Mouse (Mus musculus): ENCODE measurements around the gene Tmem216. TPM values are rescaled to one million over a fixed set of nuclear protein-coding genes. Genes with fewer than 3 reads are reported as not detected.
A peak's percentile ranks its signal among the peaks of the same experiment; 100 is the strongest.

The Tmem216 gene
- total and polyA plus RNA-seq, 2 experiments from 2014 or later = 26.9 to 46.4 TPM

DNA sequence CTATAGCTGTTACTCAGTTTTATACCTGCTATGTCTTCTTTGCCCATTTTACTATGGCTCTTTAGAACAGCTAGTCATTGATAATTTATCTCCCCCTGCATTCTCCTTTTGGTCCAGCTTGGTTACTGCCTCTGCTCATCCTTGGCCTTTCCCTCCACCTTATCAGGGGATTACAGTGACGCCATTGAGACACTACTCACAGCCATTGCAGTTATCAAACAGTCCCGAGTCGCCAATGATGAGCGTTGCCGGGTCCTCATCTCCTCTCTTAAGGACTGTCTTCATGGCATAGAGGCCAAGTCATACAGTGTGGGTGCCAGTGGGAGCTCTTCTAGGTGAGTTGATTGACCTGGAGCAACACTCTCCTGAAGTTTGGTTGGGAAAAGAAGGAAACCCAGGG lies 16.6 kb downstream of the Tmem216 start:
- no peak for ATAC-seq
- DNase-seq = no peak
- no peak overlapping the region for H3K4me3 ChIP-seq (ENCODE audit: low read depth, low read length)
- peaks cover 65% of the 10 kb centered on the region for H3K36me3 ChIP-seq (ENCODE audit: insufficient read depth)
- H3K4me1 ChIP-seq (ENCODE audit: insufficient read depth) = no peaks in the 10 kb centered on the region
- no peak overlapping the region for H3K9ac ChIP-seq
- 94% methylated on average over 5 of the region's 5 CpGs for WGBS
- no peaks in the 10 kb centered on the region for H3K27me3 ChIP-seq (ENCODE audit: insufficient read depth, low read length)
- H3K27ac ChIP-seq (ENCODE audit: low read depth, low read length) = no peak overlapping the region
- H3K4me2 ChIP-seq (ENCODE audit: low read depth) = no peak overlapping the region
- H3K9me3 ChIP-seq (ENCODE audit: low read length) = no peaks in the 10 kb centered on the region
- TF ChIP-seq CTCF (IDR thresholded peaks at IDR 0.05; ENCODE audit: low read depth) = no peak

- 97% methylated on average over 1 of the region's 1 CpGs for WGBS
- H3K36me3 ChIP-seq (ENCODE audit: insufficient read depth) = peaks cover 41% of the 10 kb centered on the region
Measured at GRCm38 (mm10) chr19:10530082-10530481, 26.0 kb downstream of the Tmem216 start.

GRCm38 (mm10) chr19:10525910-10526309 lies 30.1 kb downstream of the Tmem216 start, which contains the start of gene Sdhaf2:
Sdhaf2 (minus strand) TSS chr19:10526142.
- peak; percentile 71 for TF ChIP-seq CTCF (IDR thresholded peaks at IDR 0.05; ENCODE audit: low read depth)
- peak; percentile 77 for DNase-seq
- peak; percentile 15; the same call in 1 of the 2 replicates for ATAC-seq

More at GRCm38 (mm10) chr19:10530082-10530481, 26.0 kb downstream of the Tmem216 start:
- Histone ChIP-seq H3K4me1 (ENCODE audit: insufficient read depth) (peaks cover 5% of the 10 kb centered on the region), H3K4me3 (ENCODE audit: low read depth, low read length) (no peak overlapping the region), H3K4me2 (ENCODE audit: low read depth) (no peak overlapping the region), H3K27ac (ENCODE audit: low read depth, low read length) (no peak overlapping the region), H3K27me3 (ENCODE audit: insufficient read depth, low read length) (no peaks in the 10 kb centered on the region), H3K9me3 (ENCODE audit: low read length) (no peaks in the 10 kb centered on the region), H3K9ac (no peak overlapping the region)
- TF ChIP-seq CTCF (IDR thresholded peaks at IDR 0.05; ENCODE audit: low read depth) = peak; percentile 38; the same call in 1 of the 2 replicates
- DNase-seq (no peak), ATAC-seq (no peak)

GRCm38 (mm10) chr19:10525106-10525901 lies 30.7 kb downstream of the Tmem216 start, which contains the start of gene Cpsf7:
Cpsf7 (plus strand) TSS chr19:10525266.
- no peak for TF ChIP-seq CTCF (IDR thresholded peaks at IDR 0.05; ENCODE audit: low read depth)
- H3K27me3 ChIP-seq (ENCODE audit: insufficient read depth, low read length) = no peaks in the 10 kb centered on the region
- 0 out of 2 replicates have a peak, but pooled peaks cover 4% of the 10 kb centered on the region for H3K36me3 ChIP-seq (ENCODE audit: insufficient read depth)
- peak within 1 kb of the TSS; percentile 96 for H3K27ac ChIP-seq (ENCODE audit: low read depth, low read length)
- ATAC-seq (peak; percentile 95), DNase-seq (peak; percentile 92)
- 2% methylated on average over 71 of the region's 93 CpGs for WGBS
- peaks cover 5% of the 10 kb centered on the region for H3K4me1 ChIP-seq (ENCODE audit: insufficient read depth)
- no peaks in the 10 kb centered on the region for H3K9me3 ChIP-seq (ENCODE audit: low read length)
- peak within 1 kb of the TSS; percentile 76 for H3K4me2 ChIP-seq (ENCODE audit: low read depth)
- peak within 1 kb of the TSS; percentile 91 for H3K9ac ChIP-seq
- H3K4me3 ChIP-seq (ENCODE audit: low read depth, low read length) = peak within 1 kb of the TSS; percentile 99

More at GRCm38 (mm10) chr19:10525910-10526309, 30.1 kb downstream of the Tmem216 start, which contains the start of gene Sdhaf2:
- H3K9ac ChIP-seq = peak within 1 kb of the TSS; percentile 91
- no peaks in the 10 kb centered on the region for H3K9me3 ChIP-seq (ENCODE audit: low read length)
- no peaks in the 10 kb centered on the region for H3K27me3 ChIP-seq (ENCODE audit: insufficient read depth, low read length)
- H3K4me1 ChIP-seq (ENCODE audit: insufficient read depth) = peaks cover 5% of the 10 kb centered on the region
- H3K36me3 ChIP-seq (ENCODE audit: insufficient read depth) = peaks cover 8% of the 10 kb centered on the region; the same call in 1 of the 2 replicates
- H3K27ac ChIP-seq (ENCODE audit: low read depth, low read length) = peak within 1 kb of the TSS; percentile 96
- peak within 1 kb of the TSS; percentile 76 for H3K4me2 ChIP-seq (ENCODE audit: low read depth)
- WGBS = under 1% methylated on average over 11 of the region's 11 CpGs
- peak within 1 kb of the TSS; percentile 99 for H3K4me3 ChIP-seq (ENCODE audit: low read depth, low read length)

DNA sequence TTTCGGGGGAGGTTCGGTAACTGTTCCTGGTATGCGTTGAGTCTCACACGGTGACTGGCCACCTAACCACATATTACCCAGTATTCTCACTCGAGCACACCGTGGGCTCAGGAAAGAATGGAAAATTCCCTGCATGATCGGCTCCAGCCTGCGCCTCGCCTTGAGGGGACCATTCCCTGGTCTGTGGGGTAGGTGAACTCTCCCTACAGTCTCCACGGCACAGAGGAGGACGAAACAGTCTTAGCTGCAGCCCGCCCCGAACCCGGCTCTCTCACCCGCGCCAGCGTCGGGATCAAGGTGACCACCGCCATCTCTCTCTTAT lies 31.3 kb downstream of the Tmem216 start:
- Histone ChIP-seq H3K27me3 (ENCODE audit: insufficient read depth, low read length) (no peaks in the 10 kb centered on the region), H3K27ac (ENCODE audit: low read depth, low read length) (peak overlapping the region; percentile 96), H3K36me3 (ENCODE audit: insufficient read depth) (0 out of 2 replicates have a peak, but pooled peaks cover 4% of the 10 kb centered on the region), H3K4me1 (ENCODE audit: insufficient read depth) (peaks cover 5% of the 10 kb centered on the region), H3K4me3 (ENCODE audit: low read depth, low read length) (peak overlapping the region; percentile 99), H3K9ac (peak overlapping the region; percentile 91), H3K9me3 (ENCODE audit: low read length) (no peaks in the 10 kb centered on the region), H3K4me2 (ENCODE audit: low read depth) (peak overlapping the region; percentile 76)
- WGBS = 1% methylated on average over 19 of the region's 19 CpGs
- no peak for ATAC-seq
- TF ChIP-seq CTCF (IDR thresholded peaks at IDR 0.05; ENCODE audit: low read depth) = no peak
- no peak for DNase-seq

DNA sequence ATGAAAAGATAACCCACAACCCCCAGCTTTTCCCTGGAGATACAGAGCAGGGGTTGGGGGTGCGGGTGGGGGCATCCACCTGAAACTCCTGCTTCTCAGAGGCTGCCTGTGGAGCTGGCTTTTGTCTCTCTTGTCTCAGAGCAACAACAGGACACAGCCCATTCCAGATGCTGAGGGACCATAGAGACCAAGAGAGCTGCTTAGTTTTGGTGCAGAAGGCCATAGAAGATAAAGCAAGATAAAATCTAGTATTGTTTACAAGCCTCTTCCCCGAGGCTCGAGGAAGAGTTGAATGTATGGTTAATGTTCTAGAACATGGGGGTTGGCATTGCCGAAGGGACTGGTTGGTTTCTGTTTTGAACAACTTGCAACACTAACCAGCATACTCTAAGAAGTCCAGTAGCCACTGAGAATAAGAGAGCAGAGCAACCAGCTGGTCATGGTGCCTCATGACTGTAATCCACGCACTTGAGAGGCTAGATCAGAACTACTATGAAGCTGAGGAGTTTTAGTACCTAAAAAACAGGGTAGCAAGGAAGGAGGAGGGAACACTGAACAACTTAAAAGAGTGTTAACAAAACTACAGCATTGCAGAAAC lies 32.5 kb downstream of the Tmem216 start:
- H3K27ac ChIP-seq (ENCODE audit: low read depth, low read length) = no peak overlapping the region
- no peak for TF ChIP-seq CTCF (IDR thresholded peaks at IDR 0.05; ENCODE audit: low read depth)
- H3K4me2 ChIP-seq (ENCODE audit: low read depth) = peak overlapping the region; percentile 76; the same call in 1 of the 2 replicates
- H3K9ac ChIP-seq = no peak overlapping the region
- ATAC-seq = no peak
- 0 out of 2 replicates have a peak, but pooled peaks cover 4% of the 10 kb centered on the region for H3K36me3 ChIP-seq (ENCODE audit: insufficient read depth)
- WGBS = 88% methylated on average over 5 of the region's 5 CpGs
- H3K4me3 ChIP-seq (ENCODE audit: low read depth, low read length) = no peak overlapping the region
- H3K9me3 ChIP-seq (ENCODE audit: low read length) = no peaks in the 10 kb centered on the region
- H3K27me3 ChIP-seq (ENCODE audit: insufficient read depth, low read length) = no peaks in the 10 kb centered on the region
- no peak for DNase-seq
- peaks cover 5% of the 10 kb centered on the region for H3K4me1 ChIP-seq (ENCODE audit: insufficient read depth)

- no peak overlapping the region for H3K27ac ChIP-seq (ENCODE audit: low read depth, low read length)
- WGBS = 86% methylated on average over 1 of the region's 1 CpGs
- peaks cover 5% of the 10 kb centered on the region for H3K4me1 ChIP-seq (ENCODE audit: insufficient read depth)
- ATAC-seq = no peak
- no peak overlapping the region for H3K4me3 ChIP-seq (ENCODE audit: low read depth, low read length)
- DNase-seq = no peak
- H3K36me3 ChIP-seq (ENCODE audit: insufficient read depth) = peaks cover 3% of the 10 kb centered on the region; the same call in 1 of the 2 replicates
- H3K27me3 ChIP-seq (ENCODE audit: insufficient read depth, low read length) = no peaks in the 10 kb centered on the region
- H3K9me3 ChIP-seq (ENCODE audit: low read length) = no peaks in the 10 kb centered on the region
- H3K9ac ChIP-seq = no peak overlapping the region
- H3K4me2 ChIP-seq (ENCODE audit: low read depth) = no peak overlapping the region
- TF ChIP-seq CTCF (IDR thresholded peaks at IDR 0.05; ENCODE audit: low read depth) = no peak
Measured at GRCm38 (mm10) chr19:10521926-10522325, 34.1 kb downstream of the Tmem216 start.

Measured in forebrain, postnatal 0 days (tissue).